Mouse (Mus musculus) neural tube, embryonic 13.5 days (tissue): ENCODE measurements at regions not wholly inside any gene's neighbourhood (a gene's known extent, or its start where the extent isn't known, plus 50 kb on each side); places are given as distances from the start of the nearest gene placed in this dataset.
A peak's percentile ranks its signal among the peaks of the same experiment; 100 is the strongest.

Experiments
- ATAC-seq: fragments of 200-750 bp; cut with Nextera tagmentation; 2 replicates; pipeline ENCODE4 v1.8.0; 2017; ENCODE audit warnings: low read depth, mild to moderate bottlenecking, moderate TSS enrichment, moderate library complexity
- H3K27ac ChIP-seq: fragments of 300-500 bp; sonication (generic); replicated peaks from 2 replicates; pipeline ENCODE4 v1.5.1; 2015; ENCODE audit warnings: moderate library complexity, mild to moderate bottlenecking, inconsistent platforms
- H3K27me3 ChIP-seq: fragments of 300-500 bp; sonication (generic); 2 replicates; pipeline ENCODE4 v1.6.1; 2015; ENCODE audit warnings: mild to moderate bottlenecking, inconsistent platforms
- H3K36me3 ChIP-seq: fragments of 300-500 bp; sonication (generic); 2 replicates; pipeline ENCODE4 v1.6.1; 2015; ENCODE audit warnings: mild to moderate bottlenecking, inconsistent platforms
- H3K4me1 ChIP-seq: fragments of 300-500 bp; sonication (generic); replicated peaks from 2 replicates; pipeline ENCODE4 v1.6.1; 2015; ENCODE audit warnings: inconsistent platforms
- H3K4me2 ChIP-seq: fragments of 300-500 bp; sonication (generic); 2 replicates; pipeline ENCODE4 v1.6.1; 2015; ENCODE audit warnings: inconsistent platforms, mild to moderate bottlenecking, moderate library complexity
- H3K4me3 ChIP-seq: fragments of 300-500 bp; sonication (generic); 2 replicates; pipeline ENCODE4 v1.5.1; 2015; ENCODE audit warnings: mild to moderate bottlenecking, inconsistent platforms
- H3K9ac ChIP-seq: fragments of 300-500 bp; sonication (generic); 2 replicates; pipeline ENCODE4 v1.6.1; 2015; ENCODE audit warnings: moderate library complexity, mild to moderate bottlenecking, inconsistent platforms
- H3K9me3 ChIP-seq: fragments of 300-500 bp; sonication (generic); 2 replicates; pipeline ENCODE4 v1.6.1; 2016; ENCODE audit warnings: inconsistent platforms
- WGBS: fragments of 180-500 bp; shearing (Covaris S2); methylation state at CpG from one replicate; pipeline ENCODE4 v1.1.7; 2015; 5-methylcytosine and 5-hydroxymethylcytosine counted together

- Histone ChIP-seq H3K4me3 (no peak overlapping the region), H3K27me3 (no peaks in the 10 kb centered on the region), H3K9me3 (no peaks in the 10 kb centered on the region), H3K4me1 (peaks cover 4% of the 10 kb centered on the region; the same call in 1 of the 2 replicates), H3K9ac (no peak overlapping the region), H3K27ac (no peak overlapping the region), H3K36me3 (no peaks in the 10 kb centered on the region), H3K4me2 (no peak overlapping the region)
- ATAC-seq: no peak
- whole genome bisulfite sequencing: 44% methylated on average over 4 of the region's 4 CpGs
These were observed 109.9 kb upstream of the Fat4 start for GRCm38 (mm10) chr3:38776743-38777366.

GRCm38 (mm10) chr3:38754632-38755123, 132.1 kb upstream of the Fat4 start:
- no peak overlapping the region for H3K4me3 ChIP-seq
- no peaks in the 10 kb centered on the region for H3K36me3 ChIP-seq
- no peaks in the 10 kb centered on the region for H3K27me3 ChIP-seq
- H3K9ac ChIP-seq: 0 out of 2 replicates have a peak overlapping the region, but pooled peaks have one; percentile 41
- H3K27ac ChIP-seq: peak overlapping the region; percentile 89
- peaks cover 25% of the 10 kb centered on the region for H3K4me1 ChIP-seq
- peak overlapping the region; percentile 24 for H3K4me2 ChIP-seq
- no peaks in the 10 kb centered on the region for H3K9me3 ChIP-seq
- 21% methylated on average over 5 of the region's 5 CpGs for WGBS
- ATAC-seq: peak; percentile 80

GRCm38 (mm10) chr3:38753446-38754205, 133.1 kb upstream of the Fat4 start:
- no peaks in the 10 kb centered on the region for H3K27me3 ChIP-seq
- no peak overlapping the region for H3K4me3 ChIP-seq
- no peak overlapping the region for H3K4me2 ChIP-seq
- H3K27ac ChIP-seq: peak overlapping the region; percentile 89
- no peaks in the 10 kb centered on the region for H3K36me3 ChIP-seq
- peaks cover 25% of the 10 kb centered on the region for H3K4me1 ChIP-seq
- WGBS: 68% methylated on average over 2 of the region's 2 CpGs
- no peaks in the 10 kb centered on the region for H3K9me3 ChIP-seq
- peak; percentile 53; the same call in 1 of the 2 replicates for ATAC-seq
- H3K9ac ChIP-seq: no peak overlapping the region

- Histone ChIP-seq H3K36me3 (no peaks in the 10 kb centered on the region), H3K4me3 (no peak overlapping the region), H3K9me3 (no peaks in the 10 kb centered on the region), H3K4me2 (no peak overlapping the region), H3K9ac (no peak overlapping the region), H3K27ac (no peak overlapping the region), H3K4me1 (no peaks in the 10 kb centered on the region), H3K27me3 (no peaks in the 10 kb centered on the region)
- no peak for ATAC-seq
- WGBS: 84% methylated on average over 4 of the region's 4 CpGs
These were observed 144.6 kb upstream of the Fat4 start for GRCm38 (mm10) chr3:38742155-38742554.

GRCm38 (mm10) chr3:38722606-38723005, 164.1 kb upstream of the Fat4 start:
- no peaks in the 10 kb centered on the region for H3K36me3 ChIP-seq
- no peak overlapping the region for H3K4me3 ChIP-seq
- H3K9ac ChIP-seq: no peak overlapping the region
- H3K27me3 ChIP-seq: no peaks in the 10 kb centered on the region
- H3K9me3 ChIP-seq: 0 out of 2 replicates have a peak, but pooled peaks cover 4% of the 10 kb centered on the region
- ATAC-seq: no peak
- WGBS: 88% methylated on average over 1 of the region's 1 CpGs
- H3K4me2 ChIP-seq: no peak overlapping the region
- H3K4me1 ChIP-seq: no peaks in the 10 kb centered on the region
- no peak overlapping the region for H3K27ac ChIP-seq

- Histone ChIP-seq H3K27ac (peak overlapping the region; percentile 84), H3K4me2 (no peak overlapping the region)
These were observed 174.5 kb upstream of the Fat4 start for GRCm38 (mm10) chr3:38712078-38712873.

GRCm38 (mm10) chr3:38711229-38711628, 175.5 kb upstream of the Fat4 start:
- Histone ChIP-seq H3K4me3 (no peak overlapping the region), H3K27me3 (no peaks in the 10 kb centered on the region), H3K4me2 (no peak overlapping the region), H3K9ac (no peak overlapping the region), H3K36me3 (no peaks in the 10 kb centered on the region), H3K27ac (no peak overlapping the region), H3K4me1 (peaks cover 15% of the 10 kb centered on the region), H3K9me3 (no peaks in the 10 kb centered on the region)
- 31% methylated on average over 6 of the region's 6 CpGs for WGBS
- no peak for ATAC-seq

More at GRCm38 (mm10) chr3:38712078-38712873, 174.5 kb upstream of the Fat4 start:
- Histone ChIP-seq H3K36me3 (no peaks in the 10 kb centered on the region), H3K27me3 (no peaks in the 10 kb centered on the region), H3K4me3 (no peak overlapping the region), H3K9me3 (no peaks in the 10 kb centered on the region), H3K4me1 (peaks cover 15% of the 10 kb centered on the region), H3K9ac (no peak overlapping the region)
- peak; percentile 87 for ATAC-seq
- 12% methylated on average over 9 of the region's 9 CpGs for WGBS

- H3K9ac ChIP-seq: no peak overlapping the region
- H3K4me3 ChIP-seq: no peak overlapping the region
- H3K9me3 ChIP-seq: no peaks in the 10 kb centered on the region
- H3K27me3 ChIP-seq: no peaks in the 10 kb centered on the region
- no peak for ATAC-seq
- 70% methylated on average over 3 of the region's 3 CpGs for WGBS
- H3K27ac ChIP-seq: no peak overlapping the region
- no peaks in the 10 kb centered on the region for H3K36me3 ChIP-seq
- peaks cover 9% of the 10 kb centered on the region for H3K4me1 ChIP-seq
- H3K4me2 ChIP-seq: no peak overlapping the region
These were observed 178.8 kb upstream of the Fat4 start for GRCm38 (mm10) chr3:38707891-38708290.

- Histone ChIP-seq H3K4me1 (peaks cover 15% of the 10 kb centered on the region; the same call in 1 of the 2 replicates), H3K4me3 (no peak overlapping the region), H3K4me2 (no peak overlapping the region), H3K27me3 (no peaks in the 10 kb centered on the region), H3K36me3 (no peaks in the 10 kb centered on the region), H3K9me3 (no peaks in the 10 kb centered on the region), H3K9ac (no peak overlapping the region), H3K27ac (no peak overlapping the region)
- ATAC-seq: no peak
- 86% methylated on average over 5 of the region's 5 CpGs for WGBS
These were observed 187.5 kb upstream of the Fat4 start for GRCm38 (mm10) chr3:38699206-38699605.

GRCm38 (mm10) chr3:38697871-38698270, 188.9 kb upstream of the Fat4 start:
- WGBS: 13% methylated on average over 8 of the region's 8 CpGs
- H3K36me3 ChIP-seq: no peaks in the 10 kb centered on the region
- peak overlapping the region; percentile 65 for H3K27ac ChIP-seq
- no peaks in the 10 kb centered on the region for H3K9me3 ChIP-seq
- no peak overlapping the region for H3K9ac ChIP-seq
- no peaks in the 10 kb centered on the region for H3K27me3 ChIP-seq
- peak; percentile 82 for ATAC-seq
- no peak overlapping the region for H3K4me2 ChIP-seq
- H3K4me1 ChIP-seq: peaks cover 15% of the 10 kb centered on the region; the same call in 1 of the 2 replicates
- no peak overlapping the region for H3K4me3 ChIP-seq

GRCm38 (mm10) chr3:38697349-38697748, 189.4 kb upstream of the Fat4 start:
- WGBS: 62% methylated on average over 2 of the region's 2 CpGs
- Histone ChIP-seq H3K9me3 (no peaks in the 10 kb centered on the region), H3K27me3 (no peaks in the 10 kb centered on the region), H3K4me1 (peaks cover 15% of the 10 kb centered on the region; the same call in 1 of the 2 replicates), H3K4me3 (no peak overlapping the region), H3K27ac (peak overlapping the region; percentile 65), H3K9ac (no peak overlapping the region), H3K36me3 (no peaks in the 10 kb centered on the region), H3K4me2 (no peak overlapping the region)
- ATAC-seq: no peak

GRCm38 (mm10) chr3:38695836-38696235, 190.9 kb upstream of the Fat4 start:
- H3K36me3 ChIP-seq: no peaks in the 10 kb centered on the region
- no peak overlapping the region for H3K9ac ChIP-seq
- ATAC-seq: no peak
- WGBS: 72% methylated on average over 7 of the region's 7 CpGs
- no peak overlapping the region for H3K27ac ChIP-seq
- H3K4me2 ChIP-seq: no peak overlapping the region
- H3K4me1 ChIP-seq: peaks cover 15% of the 10 kb centered on the region; the same call in 1 of the 2 replicates
- no peak overlapping the region for H3K4me3 ChIP-seq
- H3K9me3 ChIP-seq: no peaks in the 10 kb centered on the region
- H3K27me3 ChIP-seq: no peaks in the 10 kb centered on the region
